Mouse (Mus musculus) heart, adult 11 months (tissue): ENCODE results near the gene Scn2a.

Experiments
- DNase-seq: peaks from one replicate; pipeline ENCODE4 v3.0.0; 2022

The Scn2a gene

GRCm38 (mm10) chr2:65620556-65621166 is at the start of gene Scn2a:
Gene Scn2a, plus strand, starts transcription at chr2:65620771.
- no peak for DNase-seq

GRCm38 (mm10) chr2:65587679-65588078 is 32.9 kb upstream of the Scn2a start:
- DNase-seq = no peak

DNA sequence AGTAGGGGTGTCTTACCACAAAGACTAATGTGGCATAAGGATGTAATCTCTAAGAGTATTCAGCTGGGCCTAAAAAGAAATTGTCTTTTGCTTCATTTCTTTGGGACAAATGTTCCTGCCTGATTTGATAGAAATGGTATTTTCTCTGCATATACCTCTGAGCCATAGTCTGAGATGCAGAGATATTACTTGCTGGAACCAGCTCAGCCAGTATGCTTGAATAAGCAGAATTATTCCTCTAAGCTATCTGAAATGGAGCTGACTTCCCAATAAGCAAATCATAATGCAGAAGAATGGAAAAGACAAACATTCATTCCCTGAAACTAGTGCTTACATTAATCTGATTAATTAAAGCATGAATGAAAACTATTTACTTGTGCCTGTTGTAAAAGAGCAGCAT is 12.8 kb upstream of the Scn2a start:
- no peak for DNase-seq

- no peak for DNase-seq
Observed at GRCm38 (mm10) chr2:65611887-65612286, 8.7 kb upstream of the Scn2a start.

DNA sequence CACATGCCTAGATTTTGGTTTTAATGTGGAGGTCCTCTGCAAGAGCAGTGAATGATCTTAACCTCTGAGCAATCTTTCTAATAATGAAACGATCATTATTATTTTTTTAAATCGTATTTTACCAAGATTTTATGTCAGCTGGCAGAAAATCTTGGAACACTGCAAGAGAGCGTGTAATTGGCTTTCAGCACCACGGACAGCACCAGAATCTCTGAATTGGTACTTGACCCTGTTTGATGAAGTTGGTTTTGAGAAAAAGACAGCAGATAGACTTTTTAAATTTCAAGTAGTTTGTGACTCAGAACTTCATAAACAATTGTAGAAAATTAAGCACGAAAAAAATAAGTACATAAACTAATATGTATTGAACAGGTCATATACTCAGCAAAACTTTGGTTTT is 790 bp upstream of the Scn2a start:
- DNase-seq = no peak

DNA sequence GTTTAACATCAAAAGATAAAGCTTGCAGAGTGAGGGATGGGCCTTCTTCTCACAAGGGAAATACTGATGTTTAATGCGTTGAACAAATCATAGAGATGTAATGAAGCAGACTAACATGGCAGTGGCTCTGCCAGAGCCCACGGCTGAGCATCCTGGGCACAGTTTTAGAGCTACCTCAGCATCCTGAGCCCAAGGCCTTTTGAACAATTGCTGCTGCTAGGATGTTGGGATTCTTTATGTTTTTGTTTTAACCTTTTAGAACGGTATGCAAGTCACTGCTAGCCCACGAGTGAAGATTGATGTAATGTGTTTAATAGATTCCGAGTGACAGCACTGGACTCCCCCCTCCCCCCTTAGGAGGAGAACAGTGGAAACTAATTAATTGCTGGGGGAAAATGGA is 683 bp downstream of the Scn2a start:
- peak; percentile 29 for DNase-seq

DNA sequence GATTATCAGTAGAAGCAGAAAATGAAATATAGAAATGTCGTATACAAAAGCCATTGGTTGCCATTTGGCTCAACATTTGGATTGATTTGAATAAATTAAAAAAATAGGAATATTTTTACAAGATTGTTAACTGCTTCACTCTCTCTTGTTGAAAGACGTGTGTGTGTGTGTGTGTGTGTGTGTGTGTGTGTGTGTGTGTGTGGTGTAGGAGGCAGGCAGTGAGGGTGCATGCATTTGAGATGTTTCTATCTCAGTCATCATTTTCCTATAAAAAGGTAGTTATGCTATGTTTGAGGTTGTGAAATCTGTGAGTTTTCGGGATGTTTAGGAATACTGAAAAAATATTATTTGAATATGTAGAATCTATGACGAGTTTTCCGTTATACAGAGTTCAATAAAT is 1.3 kb downstream of the Scn2a start:
- no peak for DNase-seq

DNA sequence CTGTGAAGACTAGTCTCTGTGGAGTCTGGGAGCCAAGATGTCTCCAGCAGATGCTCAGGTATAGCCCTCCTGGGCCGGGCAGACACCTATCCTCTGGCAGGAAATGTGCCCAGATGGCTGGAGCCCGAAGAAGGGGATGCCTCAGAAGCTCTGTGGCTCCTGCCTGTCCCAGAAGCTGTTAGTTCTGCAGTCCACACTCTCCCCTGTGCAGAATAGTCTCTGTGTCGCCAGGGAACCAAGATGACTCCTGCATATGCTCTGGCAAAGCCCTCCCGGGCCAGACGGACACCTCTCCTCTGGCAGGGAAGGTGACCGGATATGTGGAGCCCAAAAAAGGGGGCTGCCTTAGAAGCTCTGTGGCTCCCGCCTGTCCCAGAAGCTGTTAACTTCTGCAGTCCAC is 32.1 kb downstream of the Scn2a start:
- no peak for DNase-seq

DNA sequence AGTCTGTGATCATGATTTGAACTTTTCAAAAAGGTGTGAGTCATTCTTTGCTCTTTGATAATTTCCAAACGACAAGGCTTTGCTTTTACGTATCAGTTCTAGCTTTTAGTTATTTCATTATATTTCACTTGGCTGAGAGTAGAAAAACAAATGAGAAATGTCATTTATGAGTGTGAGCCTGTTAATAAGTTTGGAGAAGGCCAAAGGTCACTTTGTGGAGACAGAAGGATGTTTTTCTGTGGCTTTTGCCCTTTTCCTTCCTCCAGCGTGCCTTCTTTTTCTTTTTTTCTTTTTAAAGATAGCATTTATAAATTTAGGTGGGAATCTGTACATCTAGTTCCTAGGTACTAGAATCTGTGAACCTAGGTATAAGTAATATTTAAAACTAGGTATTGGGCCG is 36.5 kb downstream of the Scn2a start:
- DNase-seq = no peak

DNA sequence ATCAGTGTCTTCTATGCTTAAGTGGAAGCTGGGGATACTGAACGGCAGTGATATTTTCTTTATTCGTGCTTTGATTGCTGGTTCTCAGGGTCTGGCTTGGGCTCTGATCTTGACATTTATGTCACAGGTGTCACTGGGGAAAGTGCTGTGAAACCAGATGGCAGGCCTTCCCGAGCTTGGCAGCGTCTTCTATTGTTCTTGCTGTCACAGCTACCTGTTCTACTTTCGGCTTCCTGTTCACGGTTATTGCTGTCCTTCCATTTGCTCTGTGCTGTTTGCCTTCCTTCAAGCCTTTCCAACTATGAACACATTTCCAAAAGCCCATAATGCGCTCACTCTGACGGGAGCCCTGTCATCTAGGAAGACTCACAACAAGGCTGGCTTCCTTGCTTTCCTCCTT is 37.9 kb downstream of the Scn2a start:
- no peak for DNase-seq

- DNase-seq = no peak
Observed at GRCm38 (mm10) chr2:65663892-65664291, 43.3 kb downstream of the Scn2a start.

GRCm38 (mm10) chr2:65664481-65664880 is 43.9 kb downstream of the Scn2a start:
- no peak for DNase-seq

GRCm38 (mm10) chr2:65665180-65665579 is 44.6 kb downstream of the Scn2a start:
- no peak for DNase-seq

DNA sequence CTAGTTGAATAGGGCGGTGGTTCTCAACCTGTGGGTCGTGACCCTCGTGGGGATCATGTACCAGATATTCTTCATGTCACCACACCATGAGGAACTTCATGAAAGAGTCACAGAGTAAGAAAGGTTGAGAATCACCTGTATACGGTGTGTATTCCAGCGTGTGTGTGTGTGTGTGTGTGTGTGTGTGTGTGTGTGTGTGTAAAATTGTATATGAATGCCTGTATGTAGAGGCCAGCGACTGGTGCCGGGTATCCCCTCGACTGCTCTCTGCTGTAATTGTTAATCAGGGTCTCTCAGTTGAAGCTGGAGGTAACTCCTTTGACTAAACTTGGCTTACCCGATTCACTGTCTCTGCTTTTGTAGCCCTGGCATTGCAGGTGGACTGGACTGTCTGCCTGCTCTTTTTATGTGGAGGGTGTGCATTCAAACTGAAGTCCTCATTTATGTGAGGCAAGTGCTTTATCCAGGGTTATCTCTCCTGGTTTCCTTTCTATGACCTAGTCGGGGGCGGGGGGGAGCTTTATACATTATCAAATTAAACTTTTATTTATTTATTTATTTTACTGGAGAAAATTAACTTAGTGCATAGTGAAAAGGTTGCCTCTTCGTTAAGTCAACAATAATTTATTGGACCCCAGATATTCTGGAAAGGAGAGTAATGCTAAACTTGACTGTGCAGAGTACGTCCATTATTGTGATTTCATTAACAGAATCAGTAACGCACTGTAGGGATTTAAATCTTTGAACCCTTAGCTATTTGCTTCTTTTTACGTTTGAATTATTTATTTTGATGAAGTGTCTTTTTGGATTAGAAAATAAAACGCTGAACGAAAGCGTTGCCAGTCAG is 47.2 kb downstream of the Scn2a start:
- DNase-seq = no peak

DNA sequence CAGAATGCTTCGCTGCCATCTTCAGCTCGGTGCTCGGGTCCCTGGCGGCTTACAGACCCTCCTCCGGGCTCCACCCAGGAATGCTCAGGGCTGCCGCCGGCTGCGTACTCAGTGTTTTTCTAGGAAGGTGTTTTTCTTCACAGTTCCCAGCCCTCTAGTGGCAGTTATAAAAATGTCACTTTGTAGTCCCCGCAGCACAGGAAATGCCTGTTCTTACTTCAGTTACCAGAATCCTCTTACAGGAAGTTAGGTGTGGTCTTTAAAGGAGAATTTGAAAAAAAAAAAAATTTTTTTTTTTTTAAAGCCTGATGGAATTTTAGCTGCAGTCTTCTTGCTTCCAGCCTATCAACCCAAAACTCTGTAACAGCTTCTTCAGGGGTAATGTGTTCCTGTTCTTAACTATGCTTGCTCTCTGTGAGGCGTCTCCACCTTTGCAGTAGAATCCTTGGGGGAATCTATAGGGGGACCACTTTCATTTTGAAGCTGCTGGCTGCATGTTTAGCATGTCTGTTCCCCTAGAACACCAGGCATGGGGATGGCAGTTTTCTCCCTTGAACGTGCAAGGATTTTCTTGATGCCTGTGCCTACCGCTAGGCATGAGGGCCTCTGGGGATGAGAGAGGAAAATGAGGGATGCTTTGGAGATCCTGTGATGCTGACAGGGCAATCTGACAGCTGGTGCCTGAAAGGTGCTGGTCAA is 48.0 kb downstream of the Scn2a start:
- peak; percentile 96 for DNase-seq

- DNase-seq = no peak
Observed at GRCm38 (mm10) chr2:65669561-65669960, 49.0 kb downstream of the Scn2a start.

- DNase-seq = no peak
Observed at GRCm38 (mm10) chr2:65670153-65670817, 49.7 kb downstream of the Scn2a start.

DNA sequence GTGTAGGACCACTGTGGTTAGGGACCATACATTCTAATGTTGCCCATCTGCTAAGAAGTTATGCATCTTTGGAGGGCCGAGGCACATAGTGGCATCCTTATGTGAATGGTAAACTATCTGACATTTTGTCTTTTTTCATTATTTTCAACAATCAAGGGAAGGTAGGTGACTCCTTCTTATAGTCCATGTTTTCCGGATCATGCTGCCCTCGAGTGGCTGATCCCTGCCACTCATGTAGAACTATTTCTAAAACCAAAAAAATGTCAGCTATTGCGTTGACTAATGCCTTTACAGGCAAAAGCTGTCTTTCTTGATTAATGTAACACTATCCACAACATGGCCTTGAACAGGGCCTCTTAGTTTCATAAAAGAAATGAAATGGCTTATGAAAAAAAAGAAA is 59.0 kb downstream of the Scn2a start:
- no peak for DNase-seq

- no peak for DNase-seq
Observed at GRCm38 (mm10) chr2:65685151-65685550, 64.6 kb downstream of the Scn2a start.

DNA sequence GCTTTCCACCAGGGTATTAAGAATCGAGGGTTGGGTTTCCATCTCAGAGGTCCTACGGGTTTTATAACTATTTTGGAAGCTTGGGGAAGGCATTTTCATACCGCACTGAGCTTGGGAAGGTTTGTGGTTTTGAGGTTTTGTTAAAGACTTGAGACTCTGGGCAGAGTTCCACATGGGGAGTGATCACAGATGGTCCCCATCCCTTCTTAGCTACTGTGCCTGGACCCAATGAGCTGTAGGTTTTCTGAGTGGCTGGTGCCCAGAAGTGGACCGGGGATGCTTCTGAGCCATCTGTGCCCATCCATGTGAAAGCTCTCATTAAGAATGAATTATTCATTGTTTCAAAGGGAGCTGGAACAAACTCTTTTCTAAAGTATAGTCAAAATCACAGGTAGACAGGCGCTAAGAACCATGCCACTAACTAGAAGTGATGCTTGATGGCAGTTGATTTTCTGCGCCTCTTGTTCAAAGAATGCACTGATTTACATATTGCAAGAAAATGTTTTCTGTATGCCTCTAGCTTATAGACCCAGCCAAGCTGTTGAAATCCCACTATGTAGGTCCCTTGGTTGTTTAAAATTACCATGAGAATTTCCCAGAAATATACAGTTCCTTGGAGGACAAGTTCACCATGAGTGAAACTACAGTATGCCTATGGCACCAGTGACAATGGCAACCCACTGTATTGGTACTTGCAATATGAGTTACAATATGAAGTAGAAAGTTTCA is 70.0 kb downstream of the Scn2a start:
- no peak for DNase-seq

GRCm38 (mm10) chr2:65694485-65694884 is 73.9 kb downstream of the Scn2a start:
- no peak for DNase-seq

DNA sequence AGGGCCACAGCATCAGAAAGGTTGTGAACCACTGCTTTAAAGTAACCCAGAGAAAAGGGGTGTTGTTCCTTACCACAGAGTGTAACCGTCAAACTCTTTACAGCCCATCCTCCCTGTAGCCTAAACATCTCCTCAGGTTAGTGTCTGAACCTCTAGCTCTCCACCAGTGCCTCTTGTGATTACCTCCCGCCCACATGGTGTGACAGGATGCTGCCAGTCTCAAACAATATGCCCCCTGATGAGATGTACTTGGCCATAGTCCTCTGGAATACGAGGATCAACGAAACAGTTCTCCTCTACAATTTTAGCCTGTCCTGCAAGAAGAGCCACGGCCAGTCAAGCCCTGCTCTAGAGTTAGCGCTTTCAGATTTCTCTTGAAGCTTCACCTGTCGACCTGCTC is 74.5 kb downstream of the Scn2a start:
- DNase-seq = no peak

DNA sequence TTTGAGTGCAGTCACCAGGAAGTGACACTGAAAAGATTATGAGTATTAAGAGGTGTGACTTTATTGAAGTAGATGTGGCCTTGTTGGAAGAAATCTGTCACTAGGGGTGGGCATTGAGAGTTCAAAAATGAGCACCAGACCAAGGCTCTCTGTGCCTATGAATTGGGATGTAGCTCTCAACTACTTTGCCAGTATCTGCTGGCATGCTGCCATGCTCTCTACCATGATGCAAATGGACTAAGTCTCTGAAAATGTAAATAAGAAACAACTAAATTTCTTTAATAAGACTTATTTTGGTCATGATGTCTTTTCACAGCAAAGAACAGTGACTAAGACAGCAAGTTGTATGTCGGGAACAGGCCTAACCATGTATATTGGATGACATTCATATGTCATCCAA is 79.7 kb downstream of the Scn2a start:
- DNase-seq = no peak
